Mouse (Mus musculus) gastrocnemius, postnatal 25 days (tissue): Measurements from ENCODE around the gene Mrnip. TPM values are rescaled to one million over a fixed set of nuclear protein-coding genes. Genes with fewer than 3 reads are reported as not detected.

ENCODE experiments used
- DNase-seq: peaks from one replicate; pipeline ENCODE4 v3.0.0; 2022
- total RNA-seq, 2 experiments: library from RNA; stranded (reverse); gene quantifications; 1 replicate in 1 of 2; 2 replicates in 1 of 2; pipeline ENCODE4 v1.2.3; 2021

Mrnip gene
- total RNA-seq, 2 experiments from 2014 or later, result 2.8 TPM

DNA sequence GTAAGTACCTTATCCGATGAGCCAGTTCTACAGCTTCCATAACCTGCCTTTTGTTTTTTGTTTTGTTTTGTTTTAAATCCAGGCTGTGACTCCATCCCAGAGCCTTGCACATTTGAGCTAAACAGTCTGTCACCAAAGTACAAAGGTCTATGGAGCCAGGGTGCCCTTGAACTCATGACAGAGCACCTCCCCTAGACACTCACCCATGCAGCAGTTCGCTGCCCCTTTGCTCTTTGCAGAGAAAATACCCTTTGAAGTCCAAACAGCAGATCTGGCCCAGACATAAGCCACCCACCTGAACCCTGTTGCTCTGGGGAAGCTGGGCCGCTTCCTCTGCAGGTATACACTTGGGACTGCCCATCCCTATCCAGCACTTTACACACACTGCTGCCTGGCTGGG is 27.3 kb downstream of the Mrnip start:
- DNase-seq, result no peak

DNA sequence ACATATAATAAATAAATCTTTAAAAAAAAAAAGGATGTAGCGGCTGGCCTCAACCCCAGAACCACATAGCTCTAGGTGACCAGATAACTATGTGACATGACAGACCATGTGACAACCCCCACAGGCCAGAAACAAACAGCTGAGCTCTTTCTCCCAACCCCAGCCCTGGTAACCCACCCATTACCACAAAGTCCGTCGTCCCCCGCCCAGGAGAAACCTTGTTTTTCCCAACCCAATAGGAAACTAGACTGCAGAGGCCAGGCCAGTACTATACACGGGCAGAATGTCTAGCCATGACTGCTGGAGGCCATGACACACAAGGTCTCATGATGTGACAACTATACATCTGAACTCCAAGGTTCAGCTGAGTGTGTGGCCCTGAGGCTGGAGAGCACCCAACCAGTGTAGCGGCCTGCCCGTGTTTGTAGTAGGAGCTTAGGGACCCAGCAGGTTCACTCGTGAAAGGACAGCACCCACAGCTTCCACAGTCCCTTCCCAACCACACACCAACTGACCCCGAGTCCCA is 29.1 kb downstream of the Mrnip start:
- no peak for DNase-seq

DNA sequence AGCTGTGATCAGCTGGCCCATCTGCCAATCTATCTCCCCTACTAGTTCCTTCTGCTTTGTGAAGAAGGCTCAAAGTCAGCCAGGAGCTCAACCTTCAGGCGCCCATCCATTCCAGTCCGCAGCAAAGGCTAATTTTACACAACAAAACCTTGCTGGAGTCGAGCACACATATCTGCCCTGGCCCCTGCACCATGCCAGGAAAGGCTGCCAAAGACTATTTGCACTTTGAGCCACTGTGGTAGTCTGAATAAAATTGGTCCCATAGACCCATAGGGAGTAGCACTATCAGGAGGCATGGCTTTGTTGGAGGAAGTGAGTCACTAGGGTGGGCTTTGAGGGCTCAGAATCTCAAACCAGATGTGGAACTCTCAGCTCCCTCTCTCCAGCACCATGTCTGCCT is 31.2 kb downstream of the Mrnip start:
- DNase-seq, result no peak

DNA sequence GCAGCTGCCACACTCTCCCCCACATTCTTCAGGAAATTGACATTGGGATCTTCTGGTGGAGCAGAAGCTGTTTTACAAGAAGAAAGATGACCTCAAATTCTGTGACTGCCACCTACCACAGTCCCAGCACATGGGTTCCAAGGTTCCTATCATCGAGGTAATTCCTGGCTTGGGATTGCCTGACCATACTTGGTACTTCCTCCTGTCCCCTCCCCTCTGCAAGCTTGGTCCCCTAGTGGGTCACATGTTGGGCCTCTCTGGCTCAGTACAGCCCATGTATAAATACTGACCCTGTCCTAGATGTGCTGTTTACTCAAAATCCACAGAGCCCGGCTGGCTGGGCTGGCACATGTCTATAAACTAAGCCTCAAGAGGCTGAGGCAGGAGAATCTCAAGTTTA is 31.8 kb downstream of the Mrnip start:
- no peak for DNase-seq

DNA sequence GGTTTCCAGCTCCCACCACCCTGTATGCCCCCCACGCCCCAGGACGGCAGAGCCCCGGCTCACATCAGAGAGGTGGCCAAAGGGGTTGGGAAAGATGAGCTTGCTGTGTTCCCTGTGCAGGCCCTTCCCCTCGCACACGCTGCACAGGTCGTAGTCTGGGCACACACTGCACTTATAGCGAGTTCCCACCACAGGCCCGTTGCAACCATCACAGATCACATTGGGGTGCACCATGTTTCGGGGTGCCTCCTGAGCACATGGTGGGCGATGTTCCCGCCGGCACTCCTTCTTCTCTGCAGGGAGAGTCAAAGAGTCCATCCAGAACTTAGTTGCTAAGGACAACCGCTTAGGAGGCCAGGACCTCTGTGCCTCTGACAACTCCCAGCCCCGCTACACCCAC is 33.1 kb downstream of the Mrnip start:
- DNase-seq, result no peak

DNA sequence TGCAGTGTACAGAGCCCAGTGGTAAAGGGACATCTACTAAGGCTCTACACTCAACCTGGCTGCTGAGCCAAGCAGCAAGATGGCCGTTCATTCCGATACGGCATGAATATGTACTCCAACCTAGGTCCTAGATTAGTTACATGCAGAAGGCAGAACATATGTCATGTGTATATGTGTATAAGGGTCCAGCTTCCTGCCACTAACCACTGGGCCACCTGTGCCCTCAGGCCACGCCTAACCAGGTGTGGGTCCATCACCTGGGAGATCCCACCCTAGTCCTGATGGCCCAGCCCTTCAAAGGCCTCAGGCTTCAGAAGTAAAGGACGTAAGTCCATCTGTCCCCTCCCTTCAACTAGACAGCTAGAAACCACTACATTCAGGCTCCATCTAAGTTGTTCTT is 33.8 kb downstream of the Mrnip start:
- DNase-seq, result no peak

DNA sequence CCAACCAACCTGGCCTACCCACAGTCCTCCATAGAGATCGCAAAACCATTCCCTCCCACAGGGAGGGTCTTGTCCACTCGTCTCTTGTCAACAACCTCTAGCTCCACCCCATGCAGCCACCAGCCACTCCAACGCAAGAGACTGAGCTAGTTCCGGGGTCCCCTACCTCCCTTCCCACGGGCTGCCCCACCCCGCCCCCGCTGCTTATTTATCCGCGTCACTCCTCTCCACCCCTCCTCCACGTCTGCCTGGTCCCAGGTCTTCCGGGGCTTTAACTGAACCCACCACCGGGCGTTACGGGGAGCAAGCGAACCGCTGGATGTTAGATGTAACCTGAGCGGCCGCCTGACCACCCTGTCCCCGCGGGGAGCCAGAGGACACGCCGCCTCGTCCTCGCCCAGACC is 35.9 kb downstream of the Mrnip start:
- DNase-seq, result peak; percentile 96

DNA sequence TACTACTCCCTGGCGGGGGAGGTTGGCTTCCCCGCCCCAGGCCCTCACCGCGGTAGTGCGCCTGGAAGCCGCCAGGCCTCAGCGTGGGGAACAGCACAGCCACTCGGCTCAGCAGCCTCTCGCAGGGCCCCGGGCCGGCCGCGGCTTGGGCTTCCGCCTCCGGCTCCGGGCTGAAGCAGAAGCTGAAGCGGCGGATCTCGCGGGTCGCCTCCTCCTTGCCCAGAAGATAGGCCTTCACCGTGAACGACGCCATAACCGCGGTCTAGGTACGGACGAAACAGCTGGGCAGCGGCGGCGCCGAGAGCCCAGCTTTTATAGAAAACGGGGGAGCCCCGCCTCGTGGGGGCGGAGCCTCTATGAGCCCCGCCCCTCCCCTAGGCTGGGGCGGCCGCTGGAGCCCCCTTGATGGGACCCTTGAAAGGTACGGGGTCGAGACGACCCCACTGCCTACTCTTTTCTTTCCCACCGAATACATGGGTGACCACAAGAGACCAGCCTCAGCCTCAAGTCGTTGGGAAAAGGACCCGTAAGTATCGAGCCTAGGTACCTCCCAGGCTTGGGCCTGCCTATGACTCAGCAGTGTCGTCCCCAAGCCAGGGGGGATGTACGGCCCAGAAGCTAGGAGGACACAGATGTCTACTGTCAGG is 36.4 kb downstream of the Mrnip start, which contains the start of the genes Sqstm1 and Mgat4b:
TSS of gene Sqstm1 (minus strand) at position 323 of the 647 bp plus-strand sequence.
TSS of gene Mgat4b (plus strand) at position 386 of the 647 bp plus-strand sequence.
- DNase-seq, result peak; percentile 79

DNA sequence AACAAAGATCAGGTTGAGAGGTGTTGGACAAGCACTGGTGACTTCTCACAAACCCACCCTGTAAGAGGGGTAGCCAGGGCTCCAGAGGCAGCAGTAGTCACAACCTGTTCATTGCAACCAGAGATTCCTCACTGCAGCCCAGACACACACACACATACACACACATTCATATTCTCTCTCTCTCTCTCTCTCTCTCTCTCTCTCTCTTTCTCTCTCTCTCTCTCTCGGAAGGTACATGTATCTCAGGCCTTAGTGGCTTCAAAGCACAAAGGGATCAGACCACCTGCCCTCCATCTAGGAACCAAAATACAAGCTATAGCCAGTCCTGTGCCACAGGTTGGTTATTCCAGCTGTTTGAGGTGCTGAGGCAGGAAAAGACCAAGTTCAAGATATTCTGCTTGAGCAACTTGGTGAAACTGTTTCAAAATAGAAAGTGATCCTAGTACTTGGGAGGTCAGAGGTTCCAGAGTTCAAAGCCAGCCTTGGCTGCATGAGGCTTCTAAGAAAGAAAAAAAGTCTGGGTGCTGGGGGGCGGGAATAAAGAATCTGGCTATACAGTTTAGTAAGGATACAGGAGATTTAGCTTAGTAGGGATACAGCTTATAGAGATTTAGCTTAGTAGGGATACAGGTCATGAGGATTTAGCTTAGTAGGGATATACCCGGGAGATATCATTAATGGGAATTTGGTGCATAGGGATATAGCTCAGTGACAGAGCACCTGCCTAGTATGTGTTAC is 37.2 kb downstream of the Mrnip start:
- DNase-seq, result no peak

DNA sequence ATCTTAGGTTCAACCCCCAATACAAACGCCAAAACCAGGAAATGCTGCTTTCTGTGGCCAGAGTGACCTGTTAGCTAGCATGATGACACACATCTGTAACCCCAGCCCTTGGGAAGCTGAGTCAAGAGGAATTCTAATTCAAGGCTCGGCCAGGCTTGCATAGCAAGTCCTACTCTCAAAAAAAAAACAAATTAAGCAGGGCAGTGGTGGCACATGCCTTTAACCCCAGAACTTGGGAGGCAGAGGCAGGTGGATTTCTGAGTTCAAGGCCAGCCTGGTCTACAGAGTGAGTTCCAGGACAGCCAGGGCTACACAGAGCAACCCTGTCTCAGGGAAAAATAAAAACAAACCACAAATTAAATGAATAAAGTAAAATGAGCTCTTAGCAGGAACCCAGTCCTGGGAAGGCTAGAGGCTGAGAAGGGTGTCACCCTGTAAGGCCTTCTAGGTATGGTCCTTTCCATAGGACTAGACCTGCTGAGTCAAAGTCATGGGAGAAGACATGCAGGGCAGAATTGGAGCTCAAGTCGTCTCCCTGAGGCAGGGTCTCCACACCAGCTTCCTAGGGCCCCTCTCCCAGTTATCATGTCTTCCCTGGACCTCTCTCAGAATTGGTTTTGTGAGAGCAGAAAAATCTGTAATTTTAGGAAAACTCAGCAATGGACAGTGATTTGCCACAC is 38.0 kb downstream of the Mrnip start:
- DNase-seq, result no peak

DNA sequence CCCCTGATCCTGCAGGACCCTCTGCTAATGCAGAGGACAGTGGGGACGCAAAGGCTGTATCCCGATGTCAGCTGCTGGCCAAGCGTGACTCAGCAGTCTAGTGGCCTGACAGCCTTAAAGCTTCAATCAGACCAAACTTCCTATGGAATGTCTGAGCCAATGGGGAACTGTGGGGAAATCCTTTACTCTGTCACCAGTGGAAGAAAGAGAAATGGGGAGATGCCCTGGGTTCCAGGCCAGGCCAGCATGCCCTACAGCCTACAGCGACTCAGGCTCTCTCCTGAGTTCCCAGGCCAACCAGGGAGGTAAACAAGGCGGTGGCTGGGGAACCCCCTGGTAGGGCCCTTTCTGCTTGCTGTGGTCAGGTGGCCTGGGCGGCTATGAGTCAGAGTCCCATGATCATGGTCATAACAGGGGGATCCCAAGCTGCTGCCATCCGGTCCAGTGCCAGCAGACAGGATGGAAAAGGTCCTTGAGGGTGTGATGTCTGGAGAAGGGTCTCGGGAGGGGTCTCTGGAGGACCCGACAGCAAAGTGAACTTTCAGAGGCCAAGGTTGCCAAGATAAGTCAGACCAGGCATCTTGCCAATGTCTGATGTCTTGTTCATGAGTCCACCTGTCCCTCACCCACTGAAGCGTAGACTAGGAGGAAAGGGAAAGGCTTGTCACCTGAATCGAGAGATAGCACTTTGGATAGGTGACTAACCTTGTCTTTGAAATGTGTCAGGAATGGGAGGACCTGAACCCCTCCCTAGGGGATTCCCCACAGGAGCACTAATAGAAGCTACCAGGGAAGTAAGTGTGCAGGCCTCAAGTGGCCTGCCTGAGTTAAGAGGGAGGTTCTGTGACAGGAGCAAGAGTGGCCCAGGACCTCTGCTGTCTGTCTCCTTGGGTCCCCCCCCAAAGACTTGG is 38.9 kb downstream of the Mrnip start:
- peak; percentile 84 for DNase-seq

DNA sequence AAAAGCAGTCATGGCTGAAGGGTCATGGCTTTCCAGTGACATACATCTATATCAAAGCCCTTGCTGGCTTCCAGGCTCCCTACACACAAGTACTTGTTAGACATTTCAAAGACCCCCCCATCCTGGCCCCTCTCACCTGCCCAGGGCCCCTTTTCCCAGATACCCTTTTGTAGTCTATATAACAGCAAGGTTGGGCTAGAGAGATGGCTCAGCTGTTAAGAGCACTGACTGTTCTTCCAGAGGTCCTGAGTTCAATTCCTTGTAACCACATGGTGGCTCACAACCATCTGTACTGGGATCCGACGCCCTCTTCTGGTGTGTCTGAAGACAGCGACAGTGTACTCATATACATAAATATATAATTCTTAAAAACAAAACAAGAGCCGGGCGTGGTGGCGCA is 40.4 kb downstream of the Mrnip start:
- DNase-seq, result no peak

DNA sequence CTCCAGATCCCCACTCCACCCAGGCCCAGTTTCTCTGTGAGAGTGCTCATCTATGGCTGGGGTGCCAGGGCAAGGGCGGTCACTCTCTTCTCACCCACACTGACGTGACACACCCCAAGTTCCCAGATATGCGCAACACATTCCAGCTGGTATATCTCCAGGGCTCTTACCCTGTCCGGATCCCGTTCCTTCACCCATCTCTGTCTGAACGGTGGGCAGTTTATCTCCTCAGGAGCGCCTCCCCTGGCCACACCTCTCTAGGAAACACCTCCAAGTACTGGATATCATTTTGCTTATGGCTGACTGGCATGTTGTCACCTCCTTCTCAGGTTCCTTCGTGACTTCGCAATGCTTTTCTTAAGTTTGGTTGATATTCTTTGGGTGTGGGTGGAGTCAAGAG is 41.4 kb downstream of the Mrnip start:
- no peak for DNase-seq

DNA sequence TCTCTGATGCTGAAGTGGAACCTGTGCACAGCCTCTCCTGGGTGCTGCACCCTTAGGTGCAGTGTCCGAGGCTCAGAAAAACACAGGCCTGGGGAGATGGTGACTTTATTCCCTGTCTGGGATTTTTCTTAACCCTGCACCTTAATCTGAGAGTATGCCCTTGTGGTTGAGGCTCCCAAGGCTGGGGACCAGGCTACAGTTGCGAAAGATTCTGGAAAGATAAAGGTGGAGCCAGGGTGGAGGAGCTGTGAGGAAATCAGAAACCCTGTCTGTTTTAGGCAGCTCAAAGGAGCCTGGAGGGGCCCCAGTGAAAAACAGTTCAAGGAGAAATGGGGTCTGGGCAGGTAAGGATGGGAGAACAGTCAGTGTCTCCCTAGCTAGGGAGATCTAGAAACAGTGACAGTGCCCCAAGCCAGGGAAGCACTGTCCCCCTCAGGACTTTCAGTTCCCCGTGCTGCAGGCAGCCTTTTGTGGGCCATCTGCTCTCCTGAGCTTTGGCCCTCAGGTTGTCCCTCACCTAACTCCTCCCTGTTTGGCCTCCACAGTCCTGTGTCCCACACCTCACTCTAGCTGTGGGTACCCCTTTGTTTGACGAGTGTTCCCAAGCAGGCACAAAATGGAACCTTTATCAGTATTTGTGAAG is 42.6 kb downstream of the Mrnip start:
- DNase-seq, result no peak

DNA sequence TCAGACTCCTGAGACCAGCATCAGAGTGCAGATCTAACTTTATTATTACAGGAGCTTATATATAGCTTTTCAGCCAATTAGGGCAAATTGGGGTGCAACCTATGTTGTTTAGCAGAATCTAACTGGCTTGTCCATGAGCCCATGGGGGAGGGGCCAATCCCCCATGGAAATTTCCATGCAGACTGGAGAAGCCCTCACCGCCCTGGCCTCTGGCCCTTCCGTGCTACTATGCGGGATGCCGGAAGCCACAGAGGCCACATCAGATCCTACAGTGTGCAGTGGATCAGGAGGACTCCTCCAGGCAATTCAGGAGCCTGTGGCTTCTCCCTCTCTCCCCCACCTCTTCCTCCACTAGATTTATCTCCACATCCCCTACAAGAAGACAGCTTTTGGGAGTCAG is 43.6 kb downstream of the Mrnip start:
- DNase-seq, result no peak

DNA sequence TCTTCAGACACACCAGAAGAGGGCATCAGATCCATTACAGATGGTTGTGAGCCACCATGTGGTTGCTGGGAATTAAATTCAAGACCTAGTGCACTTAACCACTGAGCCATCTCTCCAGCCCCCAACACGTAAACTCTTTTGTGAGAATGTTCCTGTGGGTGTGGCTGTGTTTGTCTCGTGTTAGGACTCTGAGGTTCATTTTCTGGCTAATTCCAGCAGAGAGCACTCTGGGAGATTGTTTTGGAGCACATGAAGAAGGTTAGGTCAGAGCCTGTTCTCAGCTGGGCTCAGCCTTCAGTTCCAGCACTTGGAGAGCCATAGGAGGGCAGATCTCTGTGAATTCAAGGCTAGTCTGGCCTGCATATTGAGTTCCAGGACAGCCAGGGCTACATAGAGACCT is 45.6 kb downstream of the Mrnip start:
- no peak for DNase-seq

DNA sequence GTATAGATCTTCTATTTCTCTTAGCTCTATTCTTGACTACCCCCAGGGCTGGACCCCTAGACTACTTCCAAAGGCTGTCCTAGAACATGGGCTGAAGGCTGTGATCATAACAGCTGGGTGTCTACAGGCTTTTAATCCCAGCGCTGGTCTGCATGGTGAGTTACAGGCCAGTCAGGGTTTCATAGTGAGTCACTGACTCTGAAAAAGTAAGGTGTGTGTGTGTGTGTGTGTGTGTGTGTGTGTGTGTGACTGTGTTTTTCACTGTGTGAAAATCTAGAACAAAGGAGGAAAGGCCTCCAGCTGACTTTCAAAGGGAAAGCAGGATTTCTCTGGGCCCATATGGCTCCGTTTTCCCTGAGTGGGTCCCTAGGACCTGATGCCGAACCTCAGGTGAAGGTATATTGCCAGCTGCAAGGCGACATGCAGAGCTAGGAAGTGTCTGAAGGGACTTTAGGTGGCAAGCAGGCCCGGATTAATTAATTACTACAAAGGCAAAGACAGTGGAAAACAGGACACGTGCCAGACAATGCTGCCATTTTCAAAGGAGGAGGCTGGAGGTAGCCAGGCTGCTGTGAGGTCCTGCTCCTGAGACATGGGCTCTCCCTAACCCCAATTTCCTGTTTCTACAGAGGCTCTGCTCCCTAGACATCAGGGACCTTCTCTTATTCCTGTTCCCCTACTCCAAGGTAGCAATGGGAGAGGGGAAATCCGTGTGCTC is 48.5 kb downstream of the Mrnip start:
- DNase-seq, result no peak

DNA sequence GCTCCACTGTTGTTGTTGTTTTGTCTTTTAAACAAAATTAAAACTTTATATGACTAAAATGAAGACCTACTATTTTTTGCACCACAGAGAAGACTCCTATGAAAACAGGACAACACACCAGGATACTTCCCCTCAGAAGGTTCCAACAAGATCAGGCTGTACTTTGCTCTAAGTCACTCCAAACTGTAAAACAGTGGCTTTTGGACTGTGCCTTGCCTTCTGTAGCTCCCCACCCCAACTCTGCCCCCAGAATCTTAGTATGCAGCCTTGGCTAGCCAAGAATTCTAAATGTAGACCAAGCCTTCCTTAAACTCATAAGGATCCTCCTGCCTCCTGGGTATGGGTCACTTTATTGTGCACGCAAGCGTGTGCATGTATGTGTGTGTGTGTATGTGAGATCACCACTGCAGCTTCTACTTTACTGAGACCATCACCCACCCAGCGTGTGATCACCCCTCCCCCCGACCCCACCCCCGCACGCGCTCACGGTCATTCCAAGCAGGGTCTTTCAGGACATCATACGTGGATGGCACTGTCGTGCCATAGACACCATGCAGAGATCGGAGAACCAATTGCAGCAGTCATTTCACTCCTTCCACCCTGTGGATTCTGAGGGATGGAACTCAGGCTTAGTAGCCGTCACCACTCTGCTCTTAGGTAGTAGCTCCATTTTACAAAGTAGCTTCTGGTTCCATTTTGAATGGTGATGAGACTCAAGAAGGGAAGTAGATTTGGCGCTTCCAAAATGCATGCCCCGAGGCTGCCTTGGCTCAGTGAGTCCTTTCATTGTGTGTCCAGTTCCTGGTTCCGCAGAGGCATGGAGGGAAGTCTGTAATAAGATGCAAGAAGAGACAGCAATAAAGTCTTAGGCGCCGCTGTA is 49.8 kb downstream of the Mrnip start:
- DNase-seq, result no peak

DNA sequence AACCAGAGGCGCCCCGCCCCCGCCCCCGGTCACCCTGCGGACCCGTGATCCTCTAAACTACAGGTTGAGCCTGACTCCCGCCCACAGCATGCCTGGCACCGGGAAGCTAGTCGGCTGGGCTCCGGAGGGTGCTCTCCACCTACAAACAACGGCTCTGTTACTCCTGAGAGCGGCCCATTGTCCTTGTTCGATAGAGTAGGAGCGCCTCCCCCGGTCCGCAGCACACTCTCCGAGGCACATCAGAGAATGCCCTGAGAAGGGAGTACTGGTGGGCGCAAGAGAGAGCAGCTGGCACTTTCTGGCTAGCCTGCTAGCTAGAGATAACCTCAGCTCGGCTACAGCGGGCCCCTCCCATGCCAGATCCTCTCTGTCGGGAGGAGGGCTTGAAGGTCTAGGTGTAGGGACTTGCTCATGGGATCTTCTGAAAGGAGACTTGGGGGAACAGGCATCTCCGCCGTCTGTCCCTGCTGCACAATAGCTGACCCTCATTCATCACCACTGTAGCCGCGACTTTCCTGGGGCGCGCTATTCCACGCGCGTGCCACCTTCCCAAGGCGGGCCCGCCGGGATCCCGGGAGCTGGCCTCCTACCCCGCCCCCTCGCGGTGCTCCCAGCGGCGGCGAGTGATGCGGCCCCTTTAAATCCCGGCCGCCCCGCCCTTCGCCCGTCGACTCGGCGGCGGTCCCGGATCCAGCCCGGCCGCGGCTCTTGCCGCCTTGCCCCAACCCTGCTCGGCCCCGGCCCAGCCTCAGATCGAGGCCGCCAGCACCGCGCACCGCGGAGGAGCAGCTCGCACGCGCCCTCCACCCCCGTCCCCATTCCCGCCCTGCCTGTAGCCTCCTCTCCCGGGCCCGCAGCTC is 50.7 kb downstream of the Mrnip start:
- peak; percentile 90 for DNase-seq
